Mouse (Mus musculus) T-helper 2 cell (primary cell): ENCODE results near the gene Mettl21c.
"Not testable (repeated sequence)": the region's sequence is repeated elsewhere in the genome, so short reads cannot be mapped to it uniquely, and the experiment has no call there.

ENCODE experiments used
- in situ Hi-C: fragments of 300-600 bp; cut with MboI, MseI; formaldehyde crosslinking; loops from one replicate; pipeline ENCODE4 v1.15.1; 2025; ENCODE audit warnings: high pct_unique_total_duplicates

Mettl21c gene

DNA sequence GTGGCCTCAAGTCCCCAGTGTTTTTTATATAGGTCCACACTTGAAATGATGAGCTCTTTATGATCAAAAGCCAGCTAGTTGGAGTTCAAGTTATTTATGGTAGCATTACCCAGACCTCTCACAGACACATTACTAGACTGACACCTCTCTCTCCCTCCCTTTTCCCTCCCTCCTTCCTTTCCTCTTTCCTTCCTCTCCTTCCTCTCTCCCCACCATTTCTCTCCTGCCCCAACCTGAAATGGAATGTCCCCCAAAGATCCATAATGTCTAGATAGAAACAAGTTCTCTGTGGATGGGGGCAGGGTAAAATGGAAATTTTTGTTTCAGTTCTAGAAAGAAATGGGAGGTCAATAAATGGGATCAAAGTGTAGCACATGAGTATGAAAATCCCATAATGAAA is at the start of gene Mettl21c:
Gene Mettl21c (minus strand): TSS at position 101 of the 400 bp plus-strand sequence.
- in situ Hi-C loops: no loop called here

- in situ Hi-C loops: loop anchor here (5.0 to 10.0 kb wide), 2 partner anchors 67 to 300 kb away; no protein-coding TSS in a partner anchor
These were observed 44.8 kb upstream of the Mettl21c start for GRCm38 (mm10) chr1:44064625-44065024.

DNA sequence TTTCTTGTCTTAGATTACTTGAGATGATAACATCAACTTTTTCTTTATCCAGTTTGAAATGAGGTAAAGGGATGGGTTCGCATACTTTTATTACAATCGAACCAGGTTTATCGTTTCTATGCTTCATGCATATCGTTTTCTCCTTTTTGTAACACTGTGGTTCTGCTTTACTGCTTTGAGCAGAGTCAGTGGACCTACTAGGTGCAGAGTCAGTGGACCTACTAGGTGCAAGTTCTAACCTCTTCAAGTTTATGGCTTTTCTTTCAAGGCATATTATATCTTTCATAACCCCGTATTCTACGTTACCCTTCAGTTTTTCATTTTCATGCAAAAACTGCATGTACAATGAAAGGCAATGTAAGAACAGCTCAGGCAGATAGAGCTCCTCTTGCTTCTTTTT is 43.6 kb upstream of the Mettl21c start:
- in situ Hi-C loops: loop anchor here (10.0 kb wide), 1 partner anchor 299 kb away; no protein-coding TSS in a partner anchor

- in situ Hi-C loops: loop anchor here (10.0 kb wide), 1 partner anchor 297 kb away; no protein-coding TSS in a partner anchor
These were observed 42.0 kb upstream of the Mettl21c start, which contains the start of gene Gm8251 for GRCm38 (mm10) chr1:44061836-44062235. Gm8251 (minus strand) TSS chr1:44061936.

- in situ Hi-C loops: no loop called here
These were observed 38.0 kb upstream of the Mettl21c start for GRCm38 (mm10) chr1:44057805-44058204.

GRCm38 (mm10) chr1:44046556-44046955 is 26.7 kb upstream of the Mettl21c start:
- in situ Hi-C loops: no loop called here

GRCm38 (mm10) chr1:44045689-44046088 is 25.9 kb upstream of the Mettl21c start:
- in situ Hi-C loops: not testable (repeated sequence)

- in situ Hi-C loops: no loop called here
These were observed 22.7 kb upstream of the Mettl21c start for GRCm38 (mm10) chr1:44042555-44042915.

DNA sequence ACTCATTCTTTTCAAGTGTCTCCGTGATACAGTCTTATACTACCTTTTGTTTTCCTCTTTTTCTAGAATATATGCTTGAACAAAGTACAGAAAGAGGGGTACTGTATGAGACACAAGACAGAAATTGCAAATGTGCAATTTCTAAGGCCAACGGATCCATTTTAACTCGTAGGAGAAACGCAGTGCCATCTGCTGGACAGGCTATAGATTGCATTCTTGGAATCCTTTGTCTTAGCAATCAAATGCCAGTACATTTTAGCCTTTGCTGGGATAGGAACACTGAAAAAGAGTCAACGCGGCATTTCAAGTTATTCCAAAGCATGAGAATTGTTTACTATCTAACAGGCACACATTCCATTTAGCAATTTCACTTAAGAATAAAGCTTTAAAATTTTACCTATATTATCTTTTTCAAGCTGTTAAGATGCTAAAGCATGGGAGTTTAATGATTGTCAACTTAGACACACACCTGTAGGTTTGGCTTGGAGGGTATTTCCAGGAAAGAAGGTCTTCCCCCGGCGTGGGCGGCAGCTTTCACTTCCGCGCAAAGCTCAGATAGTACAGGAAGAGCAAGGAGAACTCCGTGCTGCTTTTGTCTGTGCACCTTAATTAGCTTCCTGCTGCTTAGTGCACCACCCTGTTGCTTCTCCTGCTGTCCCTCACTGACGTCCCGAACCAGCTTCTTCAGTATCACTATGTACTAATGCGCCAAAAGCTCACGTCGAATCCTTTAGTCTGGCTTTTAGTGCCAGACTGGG is 22.1 kb upstream of the Mettl21c start:
- in situ Hi-C loops: no loop called here

GRCm38 (mm10) chr1:44032948-44033347 is 13.1 kb upstream of the Mettl21c start:
- in situ Hi-C loops: no loop called here

DNA sequence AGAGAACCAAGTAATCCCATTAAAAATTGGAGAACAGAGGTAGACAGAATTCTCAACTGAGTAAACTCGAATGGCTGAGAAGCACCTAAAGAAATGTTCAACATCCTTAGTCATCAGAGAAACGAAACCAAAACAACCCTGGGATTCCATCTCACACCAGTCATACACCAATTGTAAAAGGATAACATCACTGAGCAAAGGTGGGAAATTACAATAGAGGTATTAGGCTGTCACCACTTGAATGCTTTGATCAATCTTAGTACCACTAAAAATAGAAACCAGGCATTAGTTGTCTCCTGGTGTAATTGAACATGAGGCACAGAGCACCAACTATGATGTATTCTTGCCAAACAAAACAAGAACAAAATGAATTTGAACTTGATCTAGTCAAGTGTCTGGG is 12.4 kb upstream of the Mettl21c start:
- in situ Hi-C loops: no loop called here

- in situ Hi-C loops: no loop called here
These were observed 7.8 kb upstream of the Mettl21c start for GRCm38 (mm10) chr1:44027651-44028050.

GRCm38 (mm10) chr1:44022656-44023055 is 2.8 kb upstream of the Mettl21c start:
- in situ Hi-C loops: no loop called here

DNA sequence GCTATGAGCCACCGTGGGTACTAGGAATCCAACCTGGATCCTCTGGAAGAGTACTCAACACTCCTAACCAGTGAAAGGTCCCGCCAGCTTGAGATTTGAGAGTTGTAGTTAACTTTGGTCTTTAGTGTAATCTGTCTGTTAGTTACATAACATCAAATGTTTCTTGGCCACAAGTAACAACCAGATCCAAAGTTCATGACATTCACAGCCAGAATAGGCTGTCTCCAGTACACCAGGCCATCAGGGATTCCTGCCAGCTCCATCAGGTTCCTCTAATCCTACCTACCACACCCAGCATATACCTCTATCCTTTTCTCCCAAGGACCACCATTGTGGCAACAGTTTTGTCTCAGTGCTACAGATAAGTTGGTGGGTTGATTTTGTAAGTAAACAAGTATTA is 4.3 kb downstream of the Mettl21c start:
- in situ Hi-C loops: no loop called here

GRCm38 (mm10) chr1:44004513-44004912 is 15.3 kb downstream of the Mettl21c start:
- in situ Hi-C loops: no loop called here

DNA sequence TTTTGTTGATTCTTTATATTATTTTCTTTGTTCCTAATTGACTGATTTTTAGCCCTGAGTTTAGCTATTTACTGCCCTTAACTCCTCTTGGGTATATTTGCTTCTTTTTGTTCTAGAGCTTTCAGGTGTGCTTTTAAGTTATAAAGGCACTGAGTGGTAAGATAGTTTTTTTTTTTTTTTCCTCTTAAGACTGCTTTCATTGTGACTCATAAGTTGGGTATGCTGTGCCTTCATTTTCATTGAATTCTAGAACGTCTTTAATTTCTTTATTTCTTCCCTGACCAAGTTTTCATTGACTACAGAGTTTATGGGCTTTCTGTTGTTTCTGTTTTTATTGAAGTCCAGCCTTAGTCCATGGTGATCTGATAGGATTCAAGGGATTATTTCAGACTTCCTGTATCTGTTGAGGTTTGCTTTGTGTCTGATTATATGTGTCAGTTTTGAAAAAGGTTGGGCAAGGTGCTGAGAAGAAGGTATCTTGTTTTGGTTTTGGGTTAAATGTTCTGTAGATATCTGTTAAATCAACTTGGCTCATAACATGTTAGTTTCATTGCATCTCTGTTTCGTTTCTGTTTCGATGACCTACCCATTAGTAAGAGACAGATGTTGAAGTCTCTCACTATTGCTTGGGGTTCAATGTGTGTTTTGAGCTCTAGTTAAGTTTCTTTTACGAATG is 22.8 kb downstream of the Mettl21c start:
- in situ Hi-C loops: loop anchor here (5.0 to 25.0 kb wide), 2 partner anchors 70 to 1815 kb away; no protein-coding TSS in a partner anchor

DNA sequence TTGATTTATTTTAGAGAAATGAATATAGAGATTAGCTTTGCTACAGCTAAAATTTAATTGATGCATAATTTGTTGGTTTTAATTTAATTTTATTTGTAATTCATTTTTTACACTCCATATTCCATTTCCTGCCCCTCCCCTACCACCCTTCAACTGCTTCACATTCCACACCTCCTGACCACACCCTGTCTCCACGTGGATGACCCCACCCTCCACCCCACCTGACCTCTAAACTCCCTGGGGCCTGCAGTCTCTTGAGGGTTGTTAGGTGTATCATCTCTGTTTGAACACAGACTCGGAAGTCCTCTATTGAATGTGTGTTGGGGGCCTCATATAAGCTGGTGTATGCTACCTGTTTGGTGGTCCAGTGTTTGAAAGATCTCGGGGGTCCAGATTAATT is 48.7 kb downstream of the Mettl21c start:
- in situ Hi-C loops: no loop called here

DNA sequence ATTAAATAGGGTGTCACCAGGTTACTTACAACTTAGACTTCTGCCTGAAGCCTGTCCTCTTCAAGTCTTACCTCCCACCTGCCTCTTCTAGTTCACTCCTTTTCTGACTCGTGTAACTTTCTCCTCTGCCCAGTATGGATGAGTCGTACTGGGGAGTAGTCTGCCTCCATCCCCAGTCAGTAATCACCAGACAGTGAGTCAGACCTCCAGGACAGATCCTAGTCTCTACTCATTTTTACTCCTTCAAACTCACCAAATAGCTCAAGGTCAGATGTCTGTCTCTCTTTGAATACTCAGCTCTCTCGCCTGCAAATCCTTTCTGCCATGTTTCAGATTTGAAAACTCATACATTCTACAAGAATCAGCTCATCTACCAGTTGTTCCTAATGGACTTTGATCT is 50.5 kb downstream of the Mettl21c start:
- in situ Hi-C loops: no loop called here

DNA sequence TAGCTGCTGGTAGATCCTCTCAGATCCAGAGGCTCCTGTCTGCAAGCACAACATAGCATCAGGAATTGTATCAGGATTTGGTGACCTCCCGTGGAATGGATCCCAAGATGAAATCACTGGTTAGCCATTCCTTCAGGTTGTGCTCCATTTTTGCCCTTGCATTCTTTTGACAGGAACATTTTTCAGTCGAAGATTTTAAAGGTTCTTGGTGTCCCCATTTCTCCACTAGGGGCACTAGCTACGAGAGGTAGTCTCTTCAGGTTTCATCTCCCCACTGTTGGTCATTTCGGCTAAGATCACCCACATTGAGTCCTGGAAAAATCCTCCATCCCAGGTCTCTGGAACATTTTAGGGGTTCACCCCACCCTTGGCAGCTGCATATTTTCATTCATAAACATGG is 53.1 kb downstream of the Mettl21c start:
- in situ Hi-C loops: no loop called here

DNA sequence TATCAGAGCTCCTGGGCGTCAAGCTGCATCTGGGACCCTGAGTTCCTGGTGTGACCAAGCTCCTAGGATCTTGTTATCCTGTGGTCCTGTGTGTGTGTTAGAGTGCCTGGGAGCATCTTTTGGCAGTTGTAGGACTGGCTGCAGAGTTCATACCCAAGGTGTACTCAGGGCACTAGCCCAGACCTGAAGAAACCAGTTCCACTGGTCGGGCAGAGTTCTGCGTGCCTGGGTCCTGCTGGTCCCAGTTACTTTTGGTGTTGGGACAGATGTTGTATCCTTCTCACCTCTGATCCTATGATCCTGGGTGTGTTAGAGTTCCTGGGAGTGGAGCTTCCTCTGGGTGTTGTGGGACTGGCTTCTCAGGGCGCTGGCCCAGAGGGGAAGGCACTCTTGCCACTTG is 55.5 kb downstream of the Mettl21c start:
- in situ Hi-C loops: no loop called here
